29 mouse cellular contexts compared by ENCODE assay signal in the genomic region with DNA sequence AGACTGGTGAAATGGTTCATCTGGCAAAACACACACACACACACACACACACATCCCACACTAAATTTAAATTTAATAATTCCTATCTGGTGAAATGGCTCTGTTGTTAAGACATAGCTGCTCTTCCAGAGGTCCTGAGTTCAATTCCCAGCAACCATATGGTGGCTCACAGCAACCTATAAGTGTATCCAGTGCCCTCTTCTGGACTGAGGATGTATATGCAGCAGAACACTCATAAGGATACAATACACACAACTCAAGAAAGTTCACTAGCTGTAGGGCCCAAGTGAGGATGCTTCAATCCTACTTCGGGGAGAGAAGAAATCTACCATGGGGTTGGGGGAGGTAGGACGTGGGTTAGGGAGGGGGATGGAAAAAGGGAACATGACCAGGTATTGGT. TPM values are rescaled to one million over a fixed set of nuclear protein-coding genes. Genes with fewer than 3 reads are reported as not detected.
DNase-seq lines count a peak whose midpoint lies in the region; ATAC-seq and TF ChIP-seq lines count a peak whose summit lies in the region.
"Had no signal": no experiment of that assay in that cellular context is flagged by ENCODE, and none has a peak within 500 bp of the region (broad histone marks: within the 10 kb centered on the region; RNA-seq: fewer than 3 reads in every experiment).

No protein-coding gene starts in this region.

- no peak for TF ChIP-seq POLR2A in thymus, adult 2 months (IDR thresholded peaks at IDR 0.05; ENCODE audit: control insufficient read depth, extremely low read depth, insufficient read depth, low read length, poor library complexity)

- H3K27me3 ChIP-seq in thymus, adult 2 months (ENCODE audit: control insufficient read depth, insufficient read depth, low read length), result no peaks in the 10 kb centered on the region
- H3K27me3 ChIP-seq: embryonic facial prominence, embryonic 15.5 days; forebrain, embryonic 13.5 days; heart, embryonic 13.5 days; limb, embryonic 15.5 days; lung, embryonic 15.5 days; midbrain, embryonic 12.5 days had no signal

- WGBS in thymus, adult 2 months, result 65% methylated on average over 2 of the region's 2 CpGs

- no peaks in the 10 kb centered on the region for H3K4me1 ChIP-seq in thymus, adult 2 months (replicated peaks; ENCODE audit: control insufficient read depth, insufficient read depth, low read length)
- H3K4me1 ChIP-seq: embryonic facial prominence, embryonic 10.5 days; embryonic facial prominence, embryonic 15.5 days; forebrain, embryonic 13.5 days; heart, embryonic 13.5 days; limb, embryonic 10.5 days; limb, embryonic 15.5 days; lung, embryonic 15.5 days; midbrain, embryonic 12.5 days had no signal

- H3K36me3 ChIP-seq in thymus, adult 2 months (ENCODE audit: control insufficient read depth, insufficient read depth, low read length), result no peaks in the 10 kb centered on the region
- H3K36me3 ChIP-seq: embryonic facial prominence, embryonic 10.5 days; embryonic facial prominence, embryonic 15.5 days; heart, embryonic 13.5 days; limb, embryonic 10.5 days; limb, embryonic 15.5 days; lung, embryonic 15.5 days; midbrain, embryonic 12.5 days had no signal

- peak; percentile 1 for DNase-seq in thymus, adult 2 months
- DNase-seq in thymus, postnatal 4 days, result no peak
- DNase-seq in R1 (ENCODE audit: low read depth, low spot score), result peak; percentile 5
- DNase-seq in naive thymus-derived CD4-positive, alpha-beta T cell, adult 2 months (ENCODE audit: low read depth), result peak; percentile 18
- DNase-seq in cerebellum, adult 11-12 months, result no peak
- no peak for DNase-seq in cerebellum, postnatal 4 days (ENCODE audit: low spot score in 2 of 2)
- DNase-seq: adrenal gland, postnatal 25 days; cerebellum, adult 18-20 months; cerebellum, postnatal 14 days; gastrocnemius, postnatal 36 days; heart, adult 18-20 months; heart, postnatal 10 days; kidney, adult 18-20 months; kidney, postnatal 4 days; layer of hippocampus, postnatal 36 days; thymus, postnatal 36 days had no signal

- no peak for TF ChIP-seq CTCF in thymus, adult 2 months (IDR thresholded peaks at IDR 0.05; ENCODE audit: borderline replicate concordance, control insufficient read depth, extremely low read depth, insufficient read depth, low read length, poor library complexity)

- H3K27ac ChIP-seq in thymus, adult 2 months (ENCODE audit: control insufficient read depth, insufficient read depth, low read length), result no peak overlapping the region
- H3K27ac ChIP-seq: embryonic facial prominence, embryonic 10.5 days; embryonic facial prominence, embryonic 15.5 days; forebrain, embryonic 13.5 days; heart, embryonic 13.5 days; hindbrain, embryonic 14.5 days; kidney, postnatal 0 days; limb, embryonic 10.5 days; limb, embryonic 15.5 days; liver, embryonic 14.5 days; lung, embryonic 15.5 days; midbrain, embryonic 12.5 days had no signal

- no peak overlapping the region for H3K4me3 ChIP-seq in thymus, adult 2 months (ENCODE audit: control insufficient read depth, insufficient read depth, low read length)
- H3K4me3 ChIP-seq: embryonic facial prominence, embryonic 10.5 days; embryonic facial prominence, embryonic 15.5 days; forebrain, embryonic 13.5 days; heart, embryonic 13.5 days; limb, embryonic 10.5 days; limb, embryonic 15.5 days; lung, embryonic 15.5 days; midbrain, embryonic 12.5 days; myocyte had no signal

- peak; percentile 49 for ATAC-seq in CD4-positive, CD25-positive, alpha-beta regulatory T cell, adult 4 months
- ATAC-seq: forebrain, embryonic 13.5 days had no signal

RNA-seq across cellular contexts. Expression of gene Prrg1, which starts 22.1 kb away (rescaled TPM):
- 5.5 and 6.5 TPM in 2 replicates for polyA plus RNA-seq in thymus, adult 2 months (2012; rRNA removed)
- 1 to 10 TPM; 7.5 to 8.6 TPM for polyA plus RNA-seq in CD4-positive, CD25-positive, alpha-beta regulatory T cell, adult 4 months (2017; shearing (Covaris generic))

Comparison
In these comparisons a context has a peak if more than half of its experiments do, and no peak if none do; other contexts are left out.
1. DNase-seq: peak in thymus, adult 2 months (single experiment), R1 (single experiment) and naive thymus-derived CD4-positive, alpha-beta T cell, adult 2 months (single experiment); none in thymus, postnatal 4 days (single experiment), cerebellum, adult 11-12 months (single experiment) and cerebellum, postnatal 4 days (0 of 2).